Mouse (Mus musculus): ENCODE measurements around the gene Dnah6.

DNA sequence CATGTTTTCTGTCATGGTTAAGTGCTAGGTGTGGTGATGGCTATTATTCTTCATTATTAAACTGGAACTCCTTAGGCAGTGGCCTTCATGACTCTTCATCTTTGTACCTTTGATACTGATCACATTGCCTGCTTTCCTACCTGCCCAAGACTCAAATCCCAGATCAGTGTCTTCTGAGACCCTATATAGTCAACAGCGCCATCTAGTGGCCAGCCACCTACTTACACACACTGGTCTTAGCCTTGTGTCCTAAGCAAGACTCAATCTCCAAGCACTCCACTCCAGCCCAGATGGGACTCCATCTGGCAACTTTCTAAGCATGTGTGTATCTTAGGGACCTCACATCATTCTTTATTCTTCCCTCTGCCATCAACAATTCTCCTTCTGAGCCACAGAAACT lies 67.8 kb downstream of the Dnah6 start:
- TF ChIP-seq POLR2A (IDR thresholded peaks at IDR 0.05; ENCODE audit: extremely low read depth, insufficient read depth, low read length) (no peak), CTCF (IDR thresholded peaks at IDR 0.05; ENCODE audit: low read depth, low read length) (peak; percentile 66)
